Mouse (Mus musculus) MEL (cell line): ENCODE measurements at regions not wholly inside any gene's neighbourhood (a gene's known extent, or its start where the extent isn't known, plus 50 kb on each side); places are given as distances from the start of the nearest gene placed in this dataset.

ENCODE experiments used
- DNase-seq: peaks from one replicate; pipeline ENCODE4 v3.0.0; 2011; ENCODE audit warnings: low read depth, low spot score
- H3K27ac ChIP-seq: 2 replicates; pipeline ENCODE4 v1.5.1; 2012; ENCODE audit warnings: low read depth, mild to moderate bottlenecking, control low read depth, low read length, moderate library complexity; ENCODE audit not compliant: control insufficient read depth
- H3K27me3 ChIP-seq, 2 experiments: fragments of 150-350 bp in 1 of 2; sonication (generic) in 1 of 2; 2 replicates each; pipeline ENCODE4 v1.6.1; 2012; ENCODE audit warnings: low read length in 2 of 2, mild to moderate bottlenecking in 2 of 2, improper control_type of control experiment in 1 of 2, moderate library complexity in 1 of 2; ENCODE audit not compliant: insufficient read depth in 2 of 2, control insufficient read depth in 1 of 2
- H3K36me3 ChIP-seq, 2 experiments: 2 replicates each; pipeline ENCODE4 v1.6.1; 2012 to 2014; ENCODE audit warnings: low read length in 2 of 2, improper control_type of control experiment in 1 of 2, inconsistent platforms in 1 of 2, mild to moderate bottlenecking in 1 of 2; ENCODE audit not compliant: insufficient read depth in 2 of 2, control insufficient read depth in 1 of 2
- H3K4me1 ChIP-seq, 2 experiments: fragments of 150-350 bp in 1 of 2; sonication (generic) in 1 of 2; 2 replicates each; pipeline ENCODE4 v1.6.1; 2012; ENCODE audit warnings: low read length in 2 of 2, improper control_type of control experiment in 1 of 2, mild to moderate bottlenecking in 1 of 2; ENCODE audit not compliant: insufficient read depth in 2 of 2, control insufficient read depth in 1 of 2
- H3K4me3 ChIP-seq, 2 experiments: fragments of 150-350 bp in 1 of 2; sonication (generic) in 1 of 2; 2 replicates each; pipeline ENCODE4 v1.5.1; 2012; ENCODE audit warnings: low read depth in 2 of 2, low read length in 2 of 2, mild to moderate bottlenecking in 2 of 2, moderate library complexity in 2 of 2, control low read depth in 1 of 2, improper control_type of control experiment in 1 of 2; ENCODE audit not compliant: control insufficient read depth in 1 of 2, insufficient read depth in 1 of 2
- H3K79me2 ChIP-seq: 2 replicates; pipeline ENCODE4 v1.6.1; 2012; ENCODE audit warnings: mild to moderate bottlenecking, low read length, moderate library complexity; ENCODE audit not compliant: control insufficient read depth, poor library complexity, insufficient read depth
- H3K9ac ChIP-seq: 2 replicates; pipeline ENCODE4 v1.6.1; 2012; ENCODE audit warnings: low read depth, mild to moderate bottlenecking, control low read depth, low read length, moderate library complexity; ENCODE audit not compliant: control insufficient read depth, poor library complexity, severe bottlenecking
- H3K9me3 ChIP-seq: fragments of 150-350 bp; sonication (generic); replicated peaks from 2 replicates; pipeline ENCODE4 v1.6.1; 2012; ENCODE audit warnings: mild to moderate bottlenecking, low read length, improper control_type of control experiment, moderate library complexity; ENCODE audit not compliant: insufficient read depth
- CTCF ChIP-seq, 3 experiments: IDR thresholded peaks in 2 of 3; conservative IDR thresholded peaks in 1 of 3; 2 replicates each; pipeline ENCODE4 v1.5.1; 2011 to 2012; ENCODE audit warnings: low read length in 3 of 3, low read depth in 2 of 3, mild to moderate bottlenecking in 2 of 3, improper control_type of control experiment in 1 of 3, inconsistent platforms in 1 of 3, mixed read lengths in 1 of 3, moderate library complexity in 1 of 3; ENCODE audit not compliant: control insufficient read depth in 1 of 3, insufficient read depth in 1 of 3, poor library complexity in 1 of 3, severe bottlenecking in 1 of 3
- E2F4 ChIP-seq: IDR thresholded peaks from 2 replicates; pipeline ENCODE4 v1.6.1; 2011; ENCODE audit warnings: low read depth, low read length, improper control_type of control experiment, borderline replicate concordance
- ETS1 ChIP-seq: IDR thresholded peaks from 2 replicates; pipeline ENCODE4 v1.6.1; 2012; ENCODE audit warnings: low read depth, mild to moderate bottlenecking, inconsistent platforms, low read length, improper control_type of control experiment, moderate library complexity
- GATA1 ChIP-seq: IDR thresholded peaks from 2 replicates; pipeline ENCODE4 v1.6.1; 2011; ENCODE audit warnings: low read depth, low read length, improper control_type of control experiment
- HCFC1 ChIP-seq: IDR thresholded peaks from 2 replicates; pipeline ENCODE4 v1.6.1; 2012; ENCODE audit warnings: low read depth, mild to moderate bottlenecking, inconsistent platforms, low read length, improper control_type of control experiment, moderate library complexity
- JUND ChIP-seq: IDR thresholded peaks from 2 replicates; pipeline ENCODE4 v1.6.1; 2011; ENCODE audit warnings: low read depth, mild to moderate bottlenecking, improper control_type of control experiment, low read length
- KAT2A ChIP-seq: conservative IDR thresholded peaks from 2 replicates; pipeline ENCODE4 v1.6.1; 2012; ENCODE audit warnings: low read depth, low read length, improper control_type of control experiment, inconsistent platforms
- MAFK ChIP-seq: IDR thresholded peaks from 2 replicates; pipeline ENCODE4 v1.6.1; 2011; ENCODE audit warnings: low read depth, mild to moderate bottlenecking, low read length, improper control_type of control experiment, borderline replicate concordance
- MAX ChIP-seq: IDR thresholded peaks from 2 replicates; pipeline ENCODE4 v1.6.1; 2011; ENCODE audit warnings: low read length, improper control_type of control experiment
- MAZ ChIP-seq: IDR thresholded peaks from 2 replicates; pipeline ENCODE4 v1.6.1; 2012; ENCODE audit warnings: low read depth, mild to moderate bottlenecking, inconsistent platforms, low read length, improper control_type of control experiment
- MXI1 ChIP-seq: IDR thresholded peaks from 2 replicates; pipeline ENCODE4 v1.6.1; 2011; ENCODE audit warnings: mild to moderate bottlenecking, low read depth, low read length, improper control_type of control experiment
- POLR2AphosphoS2 ChIP-seq: IDR thresholded peaks from 2 replicates; pipeline ENCODE4 v1.6.1; 2011; ENCODE audit warnings: low read length, improper control_type of control experiment
- POLR2AphosphoS5 ChIP-seq: IDR thresholded peaks from 2 replicates; pipeline ENCODE4 v1.6.1; 2012; ENCODE audit warnings: low read depth, borderline replicate concordance, mild to moderate bottlenecking, inconsistent platforms, low read length, moderate library complexity, mixed read lengths
- RCOR1 ChIP-seq: IDR thresholded peaks from 2 replicates; pipeline ENCODE4 v1.6.1; 2012; ENCODE audit warnings: low read depth, mild to moderate bottlenecking, inconsistent platforms, low read length, improper control_type of control experiment
- TAL1 ChIP-seq: IDR thresholded peaks from 2 replicates; pipeline ENCODE4 v1.6.1; 2012; ENCODE audit warnings: mild to moderate bottlenecking, inconsistent platforms, low read length, moderate library complexity, mixed read lengths
- TBP ChIP-seq: IDR thresholded peaks from 2 replicates; pipeline ENCODE4 v1.8.0; 2011; ENCODE audit warnings: low read depth, low read length, improper control_type of control experiment
- TCF12 ChIP-seq: IDR thresholded peaks from 2 replicates; pipeline ENCODE4 v1.6.1; 2014; ENCODE audit warnings: low read depth, mild to moderate bottlenecking, inconsistent platforms, low read length, improper control_type of control experiment, moderate library complexity
- USF2 ChIP-seq, 2 experiments: IDR thresholded peaks; 2 replicates each; pipeline ENCODE4 v1.6.1; 2011 to 2012; ENCODE audit warnings: improper control_type of control experiment in 2 of 2, low read length in 2 of 2, borderline replicate concordance in 1 of 2, inconsistent platforms in 1 of 2, low read depth in 1 of 2, mild to moderate bottlenecking in 1 of 2; ENCODE audit not compliant: insufficient read depth in 1 of 2
- ZNF384 ChIP-seq: IDR thresholded peaks from 2 replicates; pipeline ENCODE4 v1.6.1; 2012; ENCODE audit warnings: low read depth, mild to moderate bottlenecking, inconsistent platforms, low read length, improper control_type of control experiment

DNA sequence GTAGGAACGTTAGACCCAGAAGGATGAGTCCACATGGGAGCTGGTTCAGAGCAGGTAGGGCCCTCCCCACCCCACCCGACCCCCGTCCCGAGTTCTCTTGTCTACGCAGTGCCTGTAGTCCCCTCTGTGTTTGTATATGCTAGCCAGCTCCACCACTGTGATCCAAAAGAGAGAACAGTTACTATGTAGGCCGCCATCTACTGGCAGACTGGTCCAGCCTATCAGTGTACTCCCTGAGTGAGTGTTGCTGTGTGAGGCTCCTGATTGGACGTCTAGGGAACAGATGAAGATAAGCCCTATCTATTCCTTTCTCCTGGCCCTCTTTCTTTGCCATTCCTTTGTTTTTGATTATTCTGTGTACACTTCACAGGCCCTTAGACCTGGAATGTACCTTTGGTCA is 120.6 kb upstream of the Ccnd2 start:
- Histone ChIP-seq H3K27me3 (no peaks in the 10 kb centered on the region; a peak in 1 of 4 replicates), H3K4me3 (no peak overlapping the region), H3K9ac (no peak overlapping the region), H3K9me3 (no peaks in the 10 kb centered on the region), H3K27ac (no peak overlapping the region), H3K79me2 (no peaks in the 10 kb centered on the region), H3K36me3 (no peaks in the 10 kb centered on the region), H3K4me1 (no peaks in the 10 kb centered on the region)
- TF ChIP-seq CTCF (IDR thresholded peaks at IDR 0.05 in 2 of 3, conservative IDR thresholded peaks at IDR 0.05 in 1 of 3; ENCODE audit: control insufficient read depth in 1 of 3, insufficient read depth in 1 of 3, low read depth in 2 of 3, low read length in 3 of 3, poor library complexity in 1 of 3, severe bottlenecking in 1 of 3) (peak in 1 of 3 experiments; percentile 14; a peak in 1 of 6 replicates), JUND (no peak), GATA1 (no peak), MAX (no peak)
- DNase-seq: peak; percentile 6

- Histone ChIP-seq H3K36me3 (no peaks in the 10 kb centered on the region), H3K79me2 (no peaks in the 10 kb centered on the region), H3K4me3 (no peak overlapping the region), H3K27me3 (no peaks in the 10 kb centered on the region; a peak in 1 of 4 replicates), H3K4me1 (no peaks in the 10 kb centered on the region), H3K9me3 (no peaks in the 10 kb centered on the region)
- no peak for TF ChIP-seq MAFK
- TF ChIP-seq MAZ: no peak
- TF ChIP-seq HCFC1: no peak
- TF ChIP-seq RCOR1: no peak
- no peak for TF ChIP-seq POLR2AphosphoS5
- no peak for TF ChIP-seq ETS1
- no peak for TF ChIP-seq USF2 (IDR thresholded peaks at IDR 0.05; ENCODE audit: borderline replicate concordance in 1 of 2, insufficient read depth in 1 of 2, low read depth in 1 of 2, low read length in 2 of 2)
- TF ChIP-seq ZNF384: no peak
- TF ChIP-seq TCF12: no peak
- TF ChIP-seq CTCF (IDR thresholded peaks at IDR 0.05 in 2 of 3, conservative IDR thresholded peaks at IDR 0.05 in 1 of 3; ENCODE audit: control insufficient read depth in 1 of 3, insufficient read depth in 1 of 3, low read depth in 2 of 3, low read length in 3 of 3, poor library complexity in 1 of 3, severe bottlenecking in 1 of 3): no peak
- TF ChIP-seq MXI1: no peak
- no peak for TF ChIP-seq TBP
- no peak for TF ChIP-seq TAL1
- no peak for TF ChIP-seq KAT2A
- TF ChIP-seq POLR2AphosphoS2: no peak
- no peak for TF ChIP-seq MAX
- no peak for TF ChIP-seq E2F4
- TF ChIP-seq, all 39 proteins: peak for 0
- DNase-seq: no peak
- no peak overlapping the region for H3K9ac ChIP-seq
- no peak overlapping the region for H3K27ac ChIP-seq
Observed at GRCm38 (mm10) chr6:127274732-127275429, 122.9 kb upstream of the Ccnd2 start.
